Mouse (Mus musculus) bone marrow, adult 2 months (tissue): Measurements from ENCODE around the gene Zcchc17. TPM values are rescaled to one million over a fixed set of nuclear protein-coding genes. Genes with fewer than 3 reads are reported as not detected.

ENCODE experiments used
- H3K27ac ChIP-seq: fragments of 200-500 bp; 2 replicates; pipeline ENCODE4 v1.5.1; 2012; ENCODE audit warnings: low read depth, mild to moderate bottlenecking, control low read depth, inconsistent platforms, low read length; ENCODE audit not compliant: control insufficient read depth, poor library complexity, insufficient read depth
- H3K4me1 ChIP-seq: fragments of 200-500 bp; 2 replicates; pipeline ENCODE4 v1.6.1; 2011; ENCODE audit warnings: low read length; ENCODE audit not compliant: control insufficient read depth, insufficient read depth
- H3K4me3 ChIP-seq: fragments of 200-500 bp; replicated peaks from 2 replicates; pipeline ENCODE3; 2011; ENCODE audit warnings: mild to moderate bottlenecking, low read depth, low read length, control low read depth; ENCODE audit not compliant: control insufficient read depth
- CTCF ChIP-seq: fragments of 200-500 bp; IDR thresholded peaks from 2 replicates; pipeline ENCODE4 v1.5.1; 2011; ENCODE audit warnings: low read length, control low read depth; ENCODE audit not compliant: control insufficient read depth, insufficient read depth
- POLR2A ChIP-seq: fragments of 200-500 bp; IDR thresholded peaks from 2 replicates; pipeline ENCODE4 v1.6.1; 2011; ENCODE audit warnings: low read depth, mild to moderate bottlenecking, control low read depth, low read length, borderline replicate concordance; ENCODE audit not compliant: control insufficient read depth
- WGBS: fragments of 180-500 bp; shearing (Covaris S2); methylation state at CpG from one replicate; pipeline ENCODE4 v1.1.7; 2018; 5-methylcytosine and 5-hydroxymethylcytosine counted together
- polyA plus RNA-seq: library from polyadenylated mRNA; stranded (reverse); fragments of >200 nt; gene quantifications from 2 replicates; pipeline ENCODE4 v1.2.4, GENCODE M21; 2011; ENCODE audit warnings: low replicate concordance; ENCODE audit not compliant: missing spikeins, insufficient read depth, insufficient read length

Zcchc17 gene
- polyA plus RNA-seq, 1 experiment = 26.6 TPM

DNA sequence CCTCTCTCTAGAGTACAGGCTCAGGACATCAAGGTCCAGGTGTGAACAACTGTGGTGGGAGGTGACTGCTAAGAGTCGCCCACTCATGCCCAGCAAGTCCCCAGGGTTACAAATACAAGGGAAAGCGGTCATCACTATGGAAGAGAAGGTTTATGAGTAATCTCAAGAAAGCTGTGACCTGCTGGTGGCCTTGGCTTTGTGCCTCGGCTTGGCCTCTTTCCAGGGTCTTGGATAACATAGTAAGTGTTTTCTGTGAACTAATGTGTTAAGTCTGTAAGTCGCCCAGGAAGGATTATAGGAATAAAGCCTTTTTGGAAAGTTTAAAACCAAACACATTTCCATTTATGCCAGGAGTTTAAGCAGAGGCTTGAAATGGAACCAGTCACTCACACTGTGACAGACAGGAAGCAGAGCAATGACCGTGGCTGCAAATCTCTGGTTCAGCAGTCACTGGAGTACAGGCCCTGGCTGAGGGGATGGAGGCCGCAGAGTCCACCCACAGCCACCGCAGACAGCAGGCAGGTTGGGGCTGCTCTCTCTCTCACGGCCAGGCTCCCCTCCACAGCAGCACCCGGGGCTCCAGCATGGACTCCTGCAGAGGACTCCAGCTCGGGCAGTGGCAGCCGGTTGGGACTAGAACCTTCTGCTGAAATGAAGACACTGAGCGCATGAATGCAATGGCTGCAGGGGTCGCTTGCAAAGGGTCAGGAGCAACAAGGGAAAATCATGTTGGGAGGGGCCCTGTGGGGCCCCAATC, 43.8 kb downstream of the Zcchc17 start:
- no peak for TF ChIP-seq CTCF
- no peak for TF ChIP-seq POLR2A
- Histone ChIP-seq H3K4me1 (no peaks in the 10 kb centered on the region), H3K4me3 (no peak overlapping the region), H3K27ac (no peak overlapping the region)
- WGBS = 85% methylated on average over 13 of the region's 13 CpGs

DNA sequence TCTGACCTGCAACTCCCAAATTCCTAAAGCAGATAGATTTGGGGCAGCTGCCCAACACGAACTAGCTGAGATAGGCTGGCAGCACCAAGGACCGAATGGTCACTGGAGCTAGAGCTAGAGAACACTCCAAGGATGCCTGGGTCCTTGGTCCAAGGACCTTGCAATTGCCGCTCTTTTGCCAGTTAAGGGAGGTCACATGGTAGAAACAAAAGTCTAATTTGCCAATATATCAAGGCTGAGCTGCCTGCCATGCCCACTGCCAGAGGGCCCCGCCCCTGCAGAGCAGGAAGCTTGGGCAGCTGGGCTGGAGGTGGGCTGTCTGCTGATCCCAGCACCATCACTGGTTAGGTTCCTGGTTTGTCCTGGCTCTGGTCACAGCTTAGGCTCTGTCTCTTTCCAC, 46.2 kb downstream of the Zcchc17 start:
- Histone ChIP-seq H3K27ac (no peak overlapping the region), H3K4me3 (no peak overlapping the region), H3K4me1 (no peaks in the 10 kb centered on the region)
- WGBS = 86% methylated on average over 4 of the region's 4 CpGs
- TF ChIP-seq CTCF (no peak), POLR2A (no peak)

DNA sequence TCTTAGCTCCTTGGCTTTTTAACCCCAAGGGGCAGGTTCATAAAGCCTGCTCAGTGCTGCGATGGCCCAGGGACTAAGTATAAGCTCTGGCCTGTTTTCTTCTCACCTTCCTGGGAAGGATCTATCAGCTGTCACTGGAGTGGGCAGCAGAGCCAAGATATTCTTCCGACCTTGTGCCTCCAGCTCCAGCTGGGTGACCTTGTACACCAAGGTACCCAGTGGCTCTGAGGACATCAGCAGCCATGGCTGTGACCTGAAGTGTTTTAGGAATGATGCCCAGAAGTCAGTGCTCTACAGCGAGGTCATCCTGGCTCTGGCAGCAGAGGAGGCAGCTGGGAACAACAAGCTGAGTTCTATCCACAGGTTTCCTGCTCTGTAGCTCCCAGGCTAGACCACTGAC, 47.2 kb downstream of the Zcchc17 start:
- no peaks in the 10 kb centered on the region for H3K4me1 ChIP-seq
- TF ChIP-seq CTCF = no peak
- TF ChIP-seq POLR2A = no peak
- no peak overlapping the region for H3K27ac ChIP-seq
- 76% methylated on average over 3 of the region's 3 CpGs for WGBS
- no peak overlapping the region for H3K4me3 ChIP-seq

DNA sequence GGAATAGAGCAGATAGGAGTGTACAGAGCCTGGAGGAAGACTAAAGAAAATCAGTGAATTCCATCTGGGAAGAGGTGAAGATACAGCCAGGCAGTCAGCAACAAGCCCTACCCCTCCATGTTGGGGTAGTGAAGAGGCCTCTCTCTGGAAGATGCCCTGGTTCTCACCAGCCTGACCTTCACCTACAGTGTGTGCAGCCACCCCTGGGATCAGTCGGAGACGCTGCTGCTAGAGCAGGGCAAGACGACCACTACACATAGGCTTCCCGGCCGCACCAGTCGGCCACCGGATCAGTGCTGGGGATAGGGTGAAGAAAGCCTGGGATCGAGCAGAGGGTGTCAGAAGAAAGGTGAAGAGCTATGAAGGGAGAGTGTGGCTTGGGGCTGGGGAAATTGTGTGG, 50.5 kb downstream of the Zcchc17 start:
- Histone ChIP-seq H3K27ac (no peak overlapping the region), H3K4me1 (no peaks in the 10 kb centered on the region), H3K4me3 (no peak overlapping the region)
- no peak for TF ChIP-seq POLR2A
- WGBS = 58% methylated on average over 8 of the region's 8 CpGs

DNA sequence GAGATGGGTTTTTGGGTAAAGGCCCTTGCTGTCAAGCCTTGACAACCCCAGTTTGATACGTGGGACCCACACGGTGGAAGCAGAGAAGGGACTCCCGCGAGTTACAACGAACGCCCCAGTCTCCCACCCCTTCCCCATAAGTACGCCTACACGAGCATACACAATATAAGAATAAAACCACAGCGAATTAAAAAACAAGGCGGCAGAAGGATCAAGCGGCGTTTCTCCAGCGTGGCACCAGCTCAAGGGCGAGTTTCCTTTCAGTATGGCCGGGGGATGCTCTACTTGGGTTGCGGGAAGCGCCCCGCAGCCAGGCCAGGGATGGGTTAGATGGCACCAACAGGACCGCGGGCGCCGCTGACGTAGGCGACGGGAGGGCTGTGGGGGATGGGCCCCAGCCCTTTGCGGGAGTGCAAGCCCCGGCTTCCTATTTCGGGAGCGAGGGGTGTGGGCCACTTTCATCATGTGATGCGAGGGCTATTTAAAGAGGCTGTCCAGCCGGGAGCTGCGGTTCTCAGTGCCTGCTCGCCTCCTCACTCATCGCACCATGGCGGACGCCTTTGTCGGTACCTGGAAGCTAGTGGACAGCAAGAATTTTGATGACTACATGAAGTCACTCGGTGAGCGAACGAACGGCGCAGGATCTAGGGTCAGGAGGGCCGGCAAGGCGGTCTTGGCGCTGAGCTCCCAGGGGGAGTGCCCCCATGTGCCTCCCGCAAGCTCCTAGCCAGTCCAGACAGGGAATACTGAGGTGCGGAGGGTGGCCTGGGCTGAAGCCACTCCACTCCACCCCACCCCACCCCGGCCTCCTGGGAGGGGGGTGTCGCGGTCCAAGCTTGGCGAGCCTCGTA, 51.3 kb downstream of the Zcchc17 start, which contains the start of the genes Fabp3 and Gm10570:
Gene Fabp3, plus strand, starts transcription at position 365 of the 851 bp plus-strand sequence.
Gene Gm10570, minus strand, starts transcription at position 444 of the 851 bp plus-strand sequence.
- no peaks in the 10 kb centered on the region for H3K4me1 ChIP-seq
- H3K4me3 ChIP-seq = no peak within 1 kb of the TSS
- TF ChIP-seq CTCF (no peak), POLR2A (no peak)
- no peak within 1 kb of the TSS for H3K27ac ChIP-seq
- 2% methylated on average over 52 of the region's 52 CpGs for WGBS

DNA sequence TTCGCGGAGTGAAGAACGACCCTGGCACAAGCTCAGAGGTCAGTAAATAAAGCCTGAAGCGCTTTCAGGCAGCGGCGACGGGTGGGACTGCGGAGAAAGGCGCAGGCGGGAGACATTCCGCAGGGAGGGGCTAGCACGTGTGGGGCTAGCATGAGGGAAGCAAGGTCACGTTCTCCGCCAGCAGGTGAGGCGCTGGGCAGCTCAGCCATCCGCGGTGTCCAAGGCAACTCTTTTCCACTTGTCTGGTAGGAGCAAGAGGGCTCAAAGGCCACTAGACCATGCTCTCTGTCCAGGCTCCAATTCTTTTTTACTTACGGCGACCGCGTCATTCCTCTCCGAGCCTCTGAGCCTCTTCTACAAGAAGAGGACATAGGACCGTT, 51.9 kb downstream of the Zcchc17 start:
- WGBS = 1% methylated on average over 23 of the region's 23 CpGs
- Histone ChIP-seq H3K4me3 (no peak overlapping the region), H3K4me1 (no peaks in the 10 kb centered on the region), H3K27ac (no peak overlapping the region)
- TF ChIP-seq CTCF (no peak), POLR2A (no peak)

DNA sequence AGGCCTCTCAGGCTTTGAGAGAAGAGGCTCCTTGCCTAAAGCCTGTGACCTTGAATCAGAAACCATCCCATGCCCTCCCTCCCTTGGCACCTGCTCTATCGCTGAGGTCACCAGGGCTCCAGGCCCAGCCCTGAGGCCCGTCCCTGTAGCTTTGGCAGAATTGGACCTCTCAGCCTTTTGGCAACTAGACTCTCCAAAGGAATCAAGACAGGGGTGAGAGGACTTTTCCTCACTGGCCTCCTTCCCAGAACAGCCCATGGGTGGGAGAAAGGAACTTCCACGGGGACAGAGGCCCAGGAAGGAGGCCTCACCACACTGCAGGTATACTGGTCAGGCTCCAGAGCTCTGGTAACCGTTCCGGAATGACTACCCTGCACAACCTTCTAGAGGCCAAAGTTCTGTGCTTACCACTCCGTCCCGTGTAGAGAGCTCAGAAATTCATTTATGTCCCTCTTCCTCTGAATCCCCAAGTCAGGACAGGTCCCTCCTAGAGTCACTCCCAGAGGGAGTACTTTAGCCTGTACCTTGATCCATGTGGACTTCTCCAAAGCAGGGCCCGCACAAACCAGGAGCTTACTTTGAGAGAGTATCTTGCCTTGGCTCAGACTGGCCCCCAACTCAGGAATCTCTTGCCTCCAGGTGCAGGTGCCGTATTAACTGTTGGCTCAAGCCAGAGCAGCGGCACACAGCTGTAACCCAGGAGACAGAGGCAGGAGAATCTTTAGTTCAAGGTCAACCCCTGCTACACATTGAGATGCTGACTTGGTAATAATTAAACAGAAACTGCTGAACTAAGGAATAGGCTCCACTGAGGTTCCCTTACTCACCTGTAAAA, 52.7 kb downstream of the Zcchc17 start:
- Histone ChIP-seq H3K27ac (no peak overlapping the region), H3K4me1 (no peaks in the 10 kb centered on the region), H3K4me3 (no peak overlapping the region)
- WGBS = 78% methylated on average over 10 of the region's 10 CpGs
- TF ChIP-seq POLR2A (no peak), CTCF (no peak)

DNA sequence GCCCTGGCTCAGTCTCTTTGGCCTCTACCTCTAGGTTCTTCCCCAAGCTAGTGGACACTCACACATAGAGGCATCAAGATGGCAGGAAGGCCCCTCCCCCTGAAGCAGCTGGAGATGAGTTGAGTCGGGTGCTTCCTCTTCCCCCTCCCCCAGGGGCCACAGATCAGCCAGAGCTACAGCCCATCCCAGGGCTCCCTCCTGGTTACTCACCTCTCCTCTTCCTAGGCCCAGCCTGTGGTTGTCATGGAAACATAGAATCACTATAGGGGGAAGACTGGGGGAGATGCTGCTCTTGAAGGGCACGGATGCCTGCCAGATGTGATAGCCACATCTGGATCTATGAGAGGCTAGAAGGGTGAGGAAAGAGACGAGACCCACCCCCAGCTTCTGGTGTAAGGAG, 55.0 kb downstream of the Zcchc17 start:
- no peak overlapping the region for H3K27ac ChIP-seq
- no peak overlapping the region for H3K4me3 ChIP-seq
- TF ChIP-seq CTCF (no peak), POLR2A (no peak)
- 42% methylated on average over 3 of the region's 3 CpGs for WGBS
- no peaks in the 10 kb centered on the region for H3K4me1 ChIP-seq
